Mouse (Mus musculus): ENCODE measurements around the gene Eif3d.

The Eif3d gene

DNA sequence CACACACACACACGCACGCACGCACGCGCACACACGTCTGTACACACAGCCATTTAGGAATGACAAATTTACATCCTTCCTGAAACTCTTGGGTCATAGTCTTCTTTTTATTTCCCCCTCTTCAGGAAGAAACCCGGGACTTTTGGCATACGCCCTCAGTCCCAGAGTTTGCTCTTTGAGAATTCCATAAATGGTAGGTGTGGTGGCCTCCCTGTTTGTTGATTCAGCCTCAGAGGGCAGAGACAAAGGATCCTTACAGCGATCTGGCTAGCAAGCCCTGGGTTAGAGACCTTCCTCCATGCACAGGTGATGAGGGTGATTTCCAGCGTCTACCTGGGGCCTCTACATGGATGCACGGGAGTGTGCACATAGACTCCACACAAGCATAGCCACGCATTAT lies 51.2 kb downstream of the Eif3d start:
- DNase-seq (ENCODE audit: low spot score): no peak

DNA sequence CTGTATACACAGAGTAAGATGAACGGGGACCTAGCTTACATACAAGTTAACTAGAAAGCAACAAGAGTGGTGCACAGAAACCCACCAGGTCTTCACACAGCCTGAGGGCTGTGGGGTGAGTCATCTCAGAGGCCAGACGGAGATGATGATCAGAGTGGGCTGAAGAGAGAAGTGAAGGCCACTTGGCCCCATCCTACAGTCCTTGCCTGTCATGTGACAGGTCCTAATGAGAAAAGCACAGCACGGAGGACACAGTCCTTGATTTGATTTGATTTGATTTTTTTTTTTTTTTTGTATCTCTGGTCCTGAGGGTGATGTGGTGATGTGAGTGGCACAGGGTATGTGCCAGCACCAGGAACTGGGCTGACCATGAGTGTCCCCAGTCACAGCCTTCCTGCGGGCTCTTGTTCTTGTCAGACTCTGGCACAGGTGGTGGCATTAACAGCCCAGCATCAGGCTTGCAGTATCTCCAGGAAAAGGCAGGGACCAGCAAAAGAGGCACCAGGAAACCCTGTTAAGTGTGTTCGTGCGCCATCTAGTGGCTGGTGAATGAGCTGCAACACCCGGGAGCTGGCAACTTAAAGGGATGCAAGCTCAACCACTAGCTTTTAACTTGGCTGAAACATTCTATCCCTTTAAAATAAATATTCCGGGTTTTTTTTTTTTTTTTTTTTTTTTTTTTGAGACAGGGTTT lies 53.6 kb downstream of the Eif3d start:
- peak; percentile 94 for DNase-seq (ENCODE audit: low spot score)

DNA sequence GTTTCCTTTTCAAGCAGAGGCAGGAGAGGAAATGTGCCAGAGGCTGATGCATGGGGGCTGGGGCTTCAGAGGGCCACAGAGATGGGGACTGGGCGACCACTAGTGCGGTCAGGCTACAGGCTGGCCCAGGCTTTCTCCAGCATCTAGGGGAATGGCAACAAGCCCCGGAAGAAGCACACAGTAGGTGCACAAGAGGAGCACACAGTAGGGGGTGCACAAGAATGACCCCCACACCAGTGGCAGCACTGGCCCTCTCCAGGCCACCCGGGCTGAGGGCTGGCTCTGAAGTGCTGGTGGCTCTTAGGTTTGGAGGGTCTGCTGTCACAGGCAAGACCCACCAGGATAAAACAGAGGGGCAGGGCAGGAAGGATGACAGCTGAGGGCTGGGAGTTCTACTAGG lies 55.3 kb downstream of the Eif3d start:
- no peak for DNase-seq (ENCODE audit: low spot score)

DNA sequence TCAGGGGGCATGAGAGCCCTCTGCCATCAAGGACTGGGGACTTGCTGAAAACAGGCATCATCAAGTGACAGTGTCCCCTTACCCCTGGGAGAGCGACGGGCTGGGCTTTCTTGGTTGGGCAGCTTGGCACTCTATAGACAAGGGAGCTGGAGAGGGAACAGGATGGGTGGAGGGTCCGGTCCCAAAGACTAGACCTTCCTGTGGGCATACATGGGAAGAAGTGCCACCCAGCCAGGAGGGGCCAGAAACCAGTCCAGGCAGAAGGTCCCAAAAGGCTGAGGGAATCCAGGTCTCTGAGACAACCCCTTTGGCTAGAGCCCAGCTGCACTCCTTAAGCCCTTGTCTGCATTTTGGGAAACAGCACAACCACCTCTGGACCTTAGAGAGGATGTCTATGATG lies 56.1 kb downstream of the Eif3d start:
- peak; percentile 62 for DNase-seq (ENCODE audit: low spot score)

DNA sequence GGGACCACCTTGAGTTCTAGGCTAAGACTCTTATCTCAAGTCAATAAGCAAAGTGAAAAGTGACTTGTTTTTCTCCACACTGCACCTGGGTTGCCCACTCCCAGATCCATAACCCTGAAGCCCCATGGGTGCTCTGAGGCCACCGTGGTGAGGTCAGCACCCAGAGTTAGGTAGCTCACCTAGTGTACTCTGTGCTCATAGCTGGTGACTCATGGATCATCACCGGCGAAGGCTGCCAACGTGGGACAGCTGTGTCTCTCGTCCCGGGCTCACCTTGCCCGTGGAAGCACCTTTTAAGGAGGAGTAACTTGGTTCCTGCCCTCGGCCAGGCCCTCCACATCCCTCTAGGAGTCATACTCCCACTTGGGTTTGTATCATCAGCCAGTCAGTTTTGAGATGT lies 57.6 kb downstream of the Eif3d start:
- no peak for DNase-seq (ENCODE audit: low spot score)

DNA sequence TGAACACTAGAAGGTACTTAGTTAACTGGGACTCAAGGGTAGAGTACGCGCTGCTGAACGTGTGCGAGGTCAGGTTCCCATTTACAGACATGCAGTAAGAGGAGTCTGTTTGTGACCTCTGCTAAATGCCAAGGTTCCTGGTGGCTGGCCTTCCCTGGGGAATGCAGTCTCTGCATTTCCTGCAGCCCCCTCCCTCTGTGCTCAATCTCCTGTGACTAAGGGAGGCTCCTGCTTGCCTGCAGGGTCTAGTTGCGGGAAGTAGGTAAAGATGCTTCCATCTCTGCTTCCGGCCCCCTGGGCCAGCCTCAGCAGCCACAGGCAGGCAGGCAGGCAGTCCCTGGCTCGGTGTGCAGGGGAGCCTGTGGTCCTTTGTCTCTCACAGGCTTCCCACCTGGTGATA lies 58.0 kb downstream of the Eif3d start:
- no peak for DNase-seq (ENCODE audit: low spot score)

DNA sequence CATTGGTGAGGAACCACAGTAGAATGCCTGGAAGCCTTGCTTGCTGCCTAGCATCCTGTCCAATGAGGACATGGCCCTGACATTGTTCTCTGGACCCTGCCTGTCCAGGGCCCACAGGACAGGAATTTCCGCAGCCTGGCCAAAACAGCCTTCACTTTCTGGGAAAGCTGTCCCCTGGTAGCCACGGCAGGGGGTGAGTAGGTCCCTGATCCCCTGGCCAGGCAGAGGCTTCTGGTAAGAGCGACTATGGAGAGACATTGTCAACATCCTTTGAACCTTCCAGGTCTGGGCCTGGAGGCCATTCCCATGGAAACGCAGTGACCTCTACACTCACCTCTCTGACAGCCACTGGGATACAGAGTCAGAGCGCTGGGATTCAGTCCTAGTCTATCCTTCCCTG lies 58.6 kb downstream of the Eif3d start:
- DNase-seq (ENCODE audit: low spot score): no peak

DNA sequence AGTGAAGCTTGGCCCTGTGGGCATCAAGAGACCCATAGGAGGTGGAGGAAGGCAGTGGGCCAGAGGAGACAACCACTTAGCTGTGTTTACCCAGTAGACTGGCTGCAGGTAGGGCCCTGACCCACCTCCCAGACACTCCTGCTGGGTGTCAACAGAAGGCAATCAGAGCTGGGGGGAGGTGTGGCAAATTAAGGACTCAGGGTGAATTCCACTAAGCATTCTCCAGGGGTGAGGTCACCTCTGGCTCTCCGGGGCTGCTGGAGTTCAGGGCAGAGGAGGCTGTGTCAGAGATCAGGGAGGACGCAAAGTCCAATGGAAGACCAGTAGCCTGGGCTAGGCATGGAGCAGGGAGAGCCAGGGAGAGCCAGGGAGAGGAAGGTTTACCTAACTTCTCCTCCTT lies 59.5 kb downstream of the Eif3d start:
- DNase-seq (ENCODE audit: low spot score): peak; percentile 91

Measured in lung, postnatal 25 days (tissue).